Mouse (Mus musculus) lung, postnatal 0 days (tissue): ENCODE data around the gene Hist1h3d. TPM values are rescaled to one million over a fixed set of nuclear protein-coding genes. Genes with fewer than 3 reads are reported as not detected.
A peak's percentile ranks its signal among the peaks of the same experiment; 100 is the strongest.

Source experiments
- ATAC-seq: fragments of 200-750 bp; cut with Nextera tagmentation; 2 replicates; pipeline ENCODE4 v1.8.0; 2017; ENCODE audit warnings: moderate library complexity
- DNase-seq: peaks from one replicate; pipeline ENCODE4 v3.0.0-alpha.2; 2016; ENCODE audit warnings: low spot score
- H3K27ac ChIP-seq: fragments of 300-500 bp; sonication (generic); 2 replicates; pipeline ENCODE4 v1.5.1; 2014; ENCODE audit warnings: antibody characterized with exemption, mild to moderate bottlenecking, low read length, mixed read lengths
- H3K27me3 ChIP-seq: fragments of 300-500 bp; sonication (generic); replicated peaks from 2 replicates; pipeline ENCODE4 v1.6.1; 2014; ENCODE audit warnings: low read length, mixed read lengths; ENCODE audit not compliant: insufficient read depth
- H3K36me3 ChIP-seq: fragments of 300-500 bp; sonication (generic); 2 replicates; pipeline ENCODE4 v1.6.1; 2014; ENCODE audit warnings: low read length, mixed read lengths; ENCODE audit not compliant: insufficient read depth
- H3K4me1 ChIP-seq: fragments of 300-500 bp; sonication (generic); 2 replicates; pipeline ENCODE4 v1.6.1; 2014; ENCODE audit warnings: antibody characterized with exemption, low read depth, low read length, mixed read lengths; ENCODE audit not compliant: insufficient read depth
- H3K4me2 ChIP-seq: fragments of 300-500 bp; sonication (generic); replicated peaks from 2 replicates; pipeline ENCODE4 v1.6.1; 2014; ENCODE audit warnings: low read depth, mild to moderate bottlenecking, low read length, moderate library complexity, mixed read lengths
- H3K4me3 ChIP-seq: fragments of 300-500 bp; sonication (generic); 2 replicates; pipeline ENCODE4 v1.5.1; 2014; ENCODE audit warnings: low read depth, low read length
- H3K9ac ChIP-seq: fragments of 300-500 bp; sonication (generic); replicated peaks from 2 replicates; pipeline ENCODE4 v1.6.1; 2014; ENCODE audit warnings: low read depth, mild to moderate bottlenecking
- H3K9me3 ChIP-seq: fragments of 300-500 bp; sonication (generic); 2 replicates; pipeline ENCODE4 v1.6.1; 2016; ENCODE audit warnings: low read length, mixed read lengths
- CTCF ChIP-seq: IDR thresholded peaks from 2 replicates; pipeline ENCODE4 v1.5.1; 2016; ENCODE audit warnings: antibody characterized with exemption, mild to moderate bottlenecking
- EP300 ChIP-seq: IDR thresholded peaks from 2 replicates; pipeline ENCODE4 v1.6.1; 2016; ENCODE audit warnings: antibody characterized with exemption, mild to moderate bottlenecking, control low read depth
- whole genome bisulfite sequencing: fragments of 180-500 bp; shearing (Covaris S2); extraction: QIAGEN DNeasy Blood & Tissue Kit; methylation state at CpG from one replicate; pipeline ENCODE4 v1.1.7; 2014; 5-methylcytosine and 5-hydroxymethylcytosine counted together
- polyA plus RNA-seq: library from polyadenylated mRNA; unstranded; fragments of >200 nt; fragmentation: Nextera tagmentation; extraction: Ambion mirVana; gene quantifications from 2 replicates; pipeline ENCODE4 v1.2.1, GENCODE M21; 2015

Gene Hist1h3d
- polyA plus RNA-seq, 1 experiment from 2014 or later = 1.3 TPM

DNA sequence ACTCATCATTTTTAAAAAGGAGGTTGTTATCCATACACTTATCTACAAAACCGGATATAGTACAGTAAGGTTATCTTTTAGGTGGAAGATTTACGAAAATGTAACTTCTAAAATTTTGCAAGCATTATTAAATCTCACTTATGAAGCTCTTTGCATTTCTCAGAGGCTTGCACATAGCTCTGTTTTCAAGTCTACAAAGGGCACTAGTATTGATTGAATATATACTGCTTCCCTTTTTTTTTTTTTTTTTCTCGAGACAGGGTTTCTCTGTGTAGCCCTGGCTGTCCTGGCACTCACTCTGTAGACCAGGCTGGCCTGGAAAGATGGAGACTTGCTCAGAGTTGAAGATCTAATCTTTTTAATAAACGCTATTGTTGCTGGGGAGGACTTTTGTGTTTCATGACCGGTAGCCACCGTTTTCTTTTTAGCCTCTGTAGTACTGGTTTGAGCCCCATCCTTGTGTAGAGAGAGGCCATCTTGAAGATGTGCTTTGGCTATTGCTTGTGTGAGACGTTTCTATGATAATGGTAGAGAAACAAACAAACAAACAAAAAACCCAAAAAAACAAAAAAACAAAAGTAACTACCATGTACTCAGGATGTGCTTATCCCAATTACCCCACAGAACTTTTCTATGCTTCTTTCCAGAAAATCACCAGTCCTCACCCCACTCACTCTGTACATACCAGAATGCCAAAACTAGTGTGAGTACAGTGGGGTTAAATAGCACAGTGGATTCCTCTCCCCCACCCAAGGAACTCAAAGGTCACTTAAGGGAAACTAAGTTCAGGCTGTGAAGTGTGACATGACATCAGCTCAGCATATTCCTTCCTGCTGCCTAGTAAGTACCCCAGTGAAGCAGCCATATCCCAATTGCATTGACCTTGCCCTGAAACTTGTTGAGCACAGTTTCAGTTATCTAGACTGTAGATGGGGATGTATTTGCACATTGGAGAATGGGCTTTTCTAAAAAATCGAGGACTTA lies 23.3 kb upstream of the Hist1h3d start:
- ATAC-seq (no peak), DNase-seq (peak; percentile 4)
- TF ChIP-seq CTCF = no peak
- H3K27ac ChIP-seq = peak overlapping the region; percentile 75; the same call in 1 of the 2 replicates
- H3K9me3 ChIP-seq = no peaks in the 10 kb centered on the region
- H3K27me3 ChIP-seq = no peaks in the 10 kb centered on the region
- peak overlapping the region; percentile 59 for H3K4me2 ChIP-seq
- H3K9ac ChIP-seq = no peak overlapping the region
- peak overlapping the region; percentile 41 for H3K4me3 ChIP-seq
- 38% methylated on average over 8 of the region's 8 CpGs for WGBS
- no peaks in the 10 kb centered on the region for H3K4me1 ChIP-seq
- H3K36me3 ChIP-seq = no peaks in the 10 kb centered on the region

GRCm38 (mm10) chr13:23552962-23553361 lies 22.6 kb upstream of the Hist1h3d start, which contains the start of gene Hist1h1d:
Hist1h1d (plus strand) TSS chr13:23553262.
- 0 out of 2 replicates have a peak within 1 kb of the TSS, but pooled peaks have one; percentile 56 for H3K4me3 ChIP-seq
- no peak within 1 kb of the TSS for H3K9ac ChIP-seq
- H3K36me3 ChIP-seq = no peaks in the 10 kb centered on the region
- no peaks in the 10 kb centered on the region for H3K9me3 ChIP-seq
- DNase-seq = no peak
- TF ChIP-seq EP300 (no peak), CTCF (no peak)
- peak within 1 kb of the TSS; percentile 98; the same call in 1 of the 2 replicates for H3K4me2 ChIP-seq
- H3K4me1 ChIP-seq = no peaks in the 10 kb centered on the region
- peak within 1 kb of the TSS; percentile 94; the same call in 1 of the 2 replicates for H3K27ac ChIP-seq
- no peaks in the 10 kb centered on the region for H3K27me3 ChIP-seq
- ATAC-seq = no peak

- H3K36me3 ChIP-seq = no peaks in the 10 kb centered on the region
- no peak for ATAC-seq
- no peaks in the 10 kb centered on the region for H3K9me3 ChIP-seq
- peak overlapping the region; percentile 94 for H3K27ac ChIP-seq
- peak overlapping the region; percentile 56 for H3K4me3 ChIP-seq
- peak overlapping the region; percentile 98 for H3K4me2 ChIP-seq
- no peak for TF ChIP-seq CTCF
- TF ChIP-seq EP300 = no peak; the same call in 1 of the 2 replicates
- DNase-seq = no peak
- 15% methylated on average over 9 of the region's 9 CpGs for WGBS
- no peaks in the 10 kb centered on the region for H3K4me1 ChIP-seq
- no peaks in the 10 kb centered on the region for H3K27me3 ChIP-seq
- H3K9ac ChIP-seq = peak overlapping the region; percentile 66
These were observed 21.2 kb upstream of the Hist1h3d start for GRCm38 (mm10) chr13:23554393-23554792.

- ATAC-seq = peak; percentile 81
These were observed 20.4 kb upstream of the Hist1h3d start for GRCm38 (mm10) chr13:23554925-23555838.

GRCm38 (mm10) chr13:23555839-23556416 lies 19.6 kb upstream of the Hist1h3d start:
- H3K4me2 ChIP-seq = peak overlapping the region; percentile 98
- no peaks in the 10 kb centered on the region for H3K4me1 ChIP-seq
- H3K9me3 ChIP-seq = no peaks in the 10 kb centered on the region
- peak overlapping the region; percentile 66 for H3K9ac ChIP-seq
- DNase-seq (peak; percentile 98), ATAC-seq (peak; percentile 70)
- TF ChIP-seq CTCF (no peak), EP300 (peak; percentile 65; the same call in 1 of the 2 replicates)
- H3K27ac ChIP-seq = peak overlapping the region; percentile 94
- under 1% methylated on average over 18 of the region's 18 CpGs for WGBS
- no peaks in the 10 kb centered on the region for H3K27me3 ChIP-seq
- H3K36me3 ChIP-seq = no peaks in the 10 kb centered on the region
- peak overlapping the region; percentile 56 for H3K4me3 ChIP-seq

More at GRCm38 (mm10) chr13:23554925-23555838, 20.4 kb upstream of the Hist1h3d start:
- WGBS = 1% methylated on average over 53 of the region's 54 CpGs
- Histone ChIP-seq H3K36me3 (no peaks in the 10 kb centered on the region), H3K27ac (peak overlapping the region; percentile 94), H3K27me3 (no peaks in the 10 kb centered on the region), H3K9me3 (no peaks in the 10 kb centered on the region), H3K4me1 (no peaks in the 10 kb centered on the region), H3K4me2 (peak overlapping the region; percentile 98), H3K4me3 (peak overlapping the region; percentile 56), H3K9ac (peak overlapping the region; percentile 66)
- no peak for TF ChIP-seq EP300
- TF ChIP-seq CTCF = no peak
- peak; percentile 93 for DNase-seq
